Mouse (Mus musculus) embryonic facial prominence, embryonic 13.5 days (tissue): Measurements from ENCODE around the gene Simc1. TPM values are rescaled to one million over a fixed set of nuclear protein-coding genes. Genes with fewer than 3 reads are reported as not detected.

Experiments used
- ATAC-seq: fragments of 200-750 bp; cut with Nextera tagmentation; 2 replicates; pipeline ENCODE4 v1.8.0; 2017; ENCODE audit warnings: low read depth; ENCODE audit not compliant: insufficient number of reproducible peaks, insufficient read depth, low FRiP score, low TSS enrichment
- H3K27ac ChIP-seq: fragments of 300-500 bp; sonication (generic); 2 replicates; pipeline ENCODE4 v1.5.1; 2015; ENCODE audit warnings: moderate library complexity, mild to moderate bottlenecking, inconsistent platforms
- H3K27me3 ChIP-seq: fragments of 300-500 bp; sonication (generic); 2 replicates; pipeline ENCODE4 v1.6.1; 2015; ENCODE audit warnings: mild to moderate bottlenecking, inconsistent platforms
- H3K36me3 ChIP-seq: fragments of 300-500 bp; sonication (generic); 2 replicates; pipeline ENCODE4 v1.6.1; 2015; ENCODE audit warnings: mild to moderate bottlenecking, inconsistent platforms
- H3K4me1 ChIP-seq: fragments of 300-500 bp; sonication (generic); 2 replicates; pipeline ENCODE4 v1.6.1; 2015; ENCODE audit warnings: inconsistent platforms
- H3K4me2 ChIP-seq: fragments of 300-500 bp; sonication (generic); 2 replicates; pipeline ENCODE4 v1.6.1; 2015; ENCODE audit warnings: moderate library complexity, mild to moderate bottlenecking, inconsistent platforms
- H3K4me3 ChIP-seq: fragments of 300-500 bp; sonication (generic); 2 replicates; pipeline ENCODE4 v1.5.1; 2015; ENCODE audit warnings: mild to moderate bottlenecking, inconsistent platforms
- H3K9ac ChIP-seq: fragments of 300-500 bp; sonication (generic); 2 replicates; pipeline ENCODE4 v1.6.1; 2015; ENCODE audit warnings: mild to moderate bottlenecking, inconsistent platforms
- H3K9me3 ChIP-seq: fragments of 300-500 bp; sonication (generic); 2 replicates; pipeline ENCODE4 v1.6.1; 2016; ENCODE audit warnings: inconsistent platforms
- WGBS: fragments of 180-500 bp; shearing (Covaris S2); methylation state at CpG from one replicate; pipeline ENCODE4 v1.1.7; 2015; ENCODE audit warnings: mixed read lengths; 5-methylcytosine and 5-hydroxymethylcytosine counted together
- polyA plus RNA-seq: library from polyadenylated mRNA; unstranded; fragments of >200 nt; fragmentation: Nextera tagmentation; extraction: Ambion mirVana; gene quantifications from 2 replicates; pipeline ENCODE4 v1.2.1, GENCODE M21; 2015

Gene Simc1
- polyA plus RNA-seq, 1 experiment from 2014 or later = 17.2 TPM

DNA sequence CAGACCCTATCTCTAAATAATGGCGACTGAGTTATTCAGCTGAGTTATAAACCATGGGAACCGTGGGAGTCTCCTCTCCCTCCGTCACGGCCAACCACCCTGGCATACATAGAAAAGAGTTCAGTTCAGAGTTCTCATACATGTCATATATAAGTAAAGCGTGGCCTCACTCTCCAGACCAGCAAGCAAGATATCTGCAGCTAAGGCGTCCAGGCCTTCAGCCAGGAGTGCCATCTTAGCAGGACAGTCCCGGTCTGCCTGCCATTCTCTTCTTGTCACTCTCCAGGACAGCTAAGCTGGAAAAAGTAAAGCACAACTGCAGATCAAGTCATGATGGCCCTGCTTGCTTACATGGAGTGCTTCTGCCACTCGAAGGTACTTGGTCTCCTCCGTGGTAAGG is 52.6 kb downstream of the Simc1 start:
- ATAC-seq = no peak
- H3K27me3 ChIP-seq = no peaks in the 10 kb centered on the region
- no peak overlapping the region for H3K9ac ChIP-seq
- H3K36me3 ChIP-seq = peaks cover 95% of the 10 kb centered on the region
- H3K27ac ChIP-seq = no peak overlapping the region
- no peaks in the 10 kb centered on the region for H3K9me3 ChIP-seq
- 94% methylated on average over 9 of the region's 9 CpGs for WGBS
- no peak overlapping the region for H3K4me2 ChIP-seq
- H3K4me1 ChIP-seq = no peaks in the 10 kb centered on the region
- no peak overlapping the region for H3K4me3 ChIP-seq

DNA sequence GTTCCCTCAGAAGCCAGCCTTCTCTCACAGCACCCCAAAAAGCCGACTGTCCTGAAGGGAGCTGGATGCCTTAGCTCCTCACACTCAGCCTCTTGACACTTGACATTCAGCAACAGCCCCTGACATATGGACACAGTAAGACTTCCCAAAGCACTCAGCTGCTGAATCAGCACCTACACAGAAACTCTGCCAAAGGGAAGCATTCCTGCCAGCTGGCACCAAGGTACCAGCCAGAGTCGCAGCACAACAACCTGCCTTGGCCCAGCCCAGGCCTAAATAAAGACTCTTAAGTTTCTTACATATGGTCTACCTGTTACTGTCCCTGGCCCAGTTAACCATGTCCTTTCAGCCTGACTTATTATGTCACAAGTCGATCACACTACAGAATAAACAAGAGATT is 53.2 kb downstream of the Simc1 start:
- ATAC-seq = no peak
- Histone ChIP-seq H3K9me3 (no peaks in the 10 kb centered on the region), H3K27me3 (no peaks in the 10 kb centered on the region), H3K9ac (no peak overlapping the region), H3K36me3 (peaks cover 95% of the 10 kb centered on the region), H3K4me1 (no peaks in the 10 kb centered on the region), H3K4me3 (no peak overlapping the region), H3K27ac (no peak overlapping the region), H3K4me2 (no peak overlapping the region)
- 94% methylated on average over 3 of the region's 3 CpGs for WGBS

DNA sequence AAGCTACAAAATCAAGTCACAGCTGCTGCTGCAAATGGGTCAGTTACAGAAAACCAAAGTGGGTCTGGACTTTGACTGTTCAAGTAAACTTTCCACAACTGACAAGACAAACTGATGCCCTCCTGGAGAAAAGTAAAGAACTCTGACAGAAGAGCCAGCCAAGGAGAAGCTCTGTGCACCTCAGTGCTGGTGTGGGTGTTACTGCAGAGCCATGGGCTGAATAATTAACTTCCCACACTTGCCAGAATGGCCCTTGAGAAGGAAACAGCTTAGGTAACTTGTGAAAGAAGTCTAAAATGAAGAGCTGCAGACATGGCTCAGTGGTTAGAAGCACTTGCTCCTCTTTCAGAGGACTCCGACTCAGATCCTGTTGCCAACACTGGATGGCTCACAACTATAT is 54.1 kb downstream of the Simc1 start:
- peaks cover 95% of the 10 kb centered on the region for H3K36me3 ChIP-seq
- 93% methylated on average over 1 of the region's 1 CpGs for WGBS
- no peak overlapping the region for H3K4me2 ChIP-seq
- ATAC-seq = no peak
- no peaks in the 10 kb centered on the region for H3K27me3 ChIP-seq
- H3K4me3 ChIP-seq = no peak overlapping the region
- H3K9me3 ChIP-seq = no peaks in the 10 kb centered on the region
- no peak overlapping the region for H3K27ac ChIP-seq
- H3K4me1 ChIP-seq = no peaks in the 10 kb centered on the region
- no peak overlapping the region for H3K9ac ChIP-seq

DNA sequence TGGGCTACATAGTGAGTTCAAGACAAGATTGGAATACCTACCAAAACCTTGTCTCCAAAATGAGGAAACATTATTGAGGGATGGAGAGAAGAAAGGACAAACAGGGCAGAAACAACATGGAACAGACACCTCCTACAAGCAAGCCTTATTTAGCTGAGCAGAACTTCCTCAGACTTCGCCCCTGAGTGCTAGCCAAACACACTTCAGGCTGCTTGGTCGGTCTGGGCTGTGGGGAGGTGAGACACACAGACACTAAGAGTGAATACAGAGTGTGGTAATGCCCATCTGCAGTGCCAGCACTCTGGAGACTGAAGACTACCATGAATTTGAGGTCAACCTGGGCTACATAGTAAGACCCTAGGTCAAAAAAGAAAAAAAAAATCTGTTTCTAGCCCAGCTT is 56.1 kb downstream of the Simc1 start:
- H3K27ac ChIP-seq = no peak overlapping the region
- H3K27me3 ChIP-seq = no peaks in the 10 kb centered on the region
- H3K9me3 ChIP-seq = no peaks in the 10 kb centered on the region
- no peak overlapping the region for H3K9ac ChIP-seq
- WGBS = 97% methylated on average over 2 of the region's 2 CpGs
- peaks cover 89% of the 10 kb centered on the region for H3K36me3 ChIP-seq
- no peak for ATAC-seq
- no peak overlapping the region for H3K4me2 ChIP-seq
- peaks cover 8% of the 10 kb centered on the region for H3K4me1 ChIP-seq
- H3K4me3 ChIP-seq = no peak overlapping the region

DNA sequence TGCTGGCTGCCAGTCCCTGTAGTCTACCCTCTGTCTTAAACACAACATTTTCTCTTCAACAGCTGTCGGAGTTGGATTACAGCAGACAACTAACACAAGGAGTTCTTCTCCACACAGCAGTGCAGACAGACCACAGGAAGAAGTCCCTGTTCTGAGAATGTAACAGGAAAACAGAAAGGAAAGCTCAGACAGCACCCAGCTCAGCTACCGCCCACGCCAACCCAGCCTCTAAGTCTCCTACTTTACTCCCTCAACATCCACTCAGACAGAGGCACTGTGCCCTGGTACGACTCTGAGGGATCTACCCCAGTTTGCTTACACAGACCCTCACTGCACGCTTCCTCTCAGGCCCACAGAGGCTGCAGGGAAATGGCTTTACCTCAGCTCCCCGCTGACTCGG is 57.0 kb downstream of the Simc1 start:
- Histone ChIP-seq H3K4me2 (no peak overlapping the region), H3K4me3 (no peak overlapping the region), H3K36me3 (peaks cover 82% of the 10 kb centered on the region), H3K27me3 (no peaks in the 10 kb centered on the region), H3K9ac (no peak overlapping the region), H3K4me1 (peaks cover 10% of the 10 kb centered on the region), H3K27ac (no peak overlapping the region), H3K9me3 (no peaks in the 10 kb centered on the region)
- no peak for ATAC-seq
- WGBS = 91% methylated on average over 7 of the region's 7 CpGs

DNA sequence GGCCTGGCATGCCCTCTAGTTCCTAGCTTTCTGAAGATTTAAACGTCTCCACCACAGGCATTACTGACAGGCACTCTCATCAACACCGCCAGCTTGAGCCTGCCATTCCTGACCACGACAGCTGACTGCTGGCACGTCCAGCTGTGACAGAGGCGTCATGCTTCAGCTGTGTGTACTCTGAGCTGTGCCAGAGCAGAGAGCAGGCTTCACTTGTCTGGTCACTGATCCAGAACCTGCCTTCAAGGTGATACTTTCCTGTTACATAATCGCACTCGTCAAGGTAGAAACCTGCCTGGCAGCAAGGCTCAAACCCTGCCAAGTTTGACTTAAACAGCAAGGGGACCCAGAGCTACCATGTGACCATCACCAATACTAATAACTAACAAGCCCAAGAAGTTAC is 59.0 kb downstream of the Simc1 start:
- Histone ChIP-seq H3K4me2 (no peak overlapping the region), H3K9ac (no peak overlapping the region), H3K4me1 (peaks cover 12% of the 10 kb centered on the region), H3K36me3 (peaks cover 62% of the 10 kb centered on the region), H3K27me3 (no peaks in the 10 kb centered on the region), H3K4me3 (no peak overlapping the region), H3K9me3 (no peaks in the 10 kb centered on the region), H3K27ac (no peak overlapping the region)
- 80% methylated on average over 7 of the region's 7 CpGs for WGBS
- ATAC-seq = no peak

DNA sequence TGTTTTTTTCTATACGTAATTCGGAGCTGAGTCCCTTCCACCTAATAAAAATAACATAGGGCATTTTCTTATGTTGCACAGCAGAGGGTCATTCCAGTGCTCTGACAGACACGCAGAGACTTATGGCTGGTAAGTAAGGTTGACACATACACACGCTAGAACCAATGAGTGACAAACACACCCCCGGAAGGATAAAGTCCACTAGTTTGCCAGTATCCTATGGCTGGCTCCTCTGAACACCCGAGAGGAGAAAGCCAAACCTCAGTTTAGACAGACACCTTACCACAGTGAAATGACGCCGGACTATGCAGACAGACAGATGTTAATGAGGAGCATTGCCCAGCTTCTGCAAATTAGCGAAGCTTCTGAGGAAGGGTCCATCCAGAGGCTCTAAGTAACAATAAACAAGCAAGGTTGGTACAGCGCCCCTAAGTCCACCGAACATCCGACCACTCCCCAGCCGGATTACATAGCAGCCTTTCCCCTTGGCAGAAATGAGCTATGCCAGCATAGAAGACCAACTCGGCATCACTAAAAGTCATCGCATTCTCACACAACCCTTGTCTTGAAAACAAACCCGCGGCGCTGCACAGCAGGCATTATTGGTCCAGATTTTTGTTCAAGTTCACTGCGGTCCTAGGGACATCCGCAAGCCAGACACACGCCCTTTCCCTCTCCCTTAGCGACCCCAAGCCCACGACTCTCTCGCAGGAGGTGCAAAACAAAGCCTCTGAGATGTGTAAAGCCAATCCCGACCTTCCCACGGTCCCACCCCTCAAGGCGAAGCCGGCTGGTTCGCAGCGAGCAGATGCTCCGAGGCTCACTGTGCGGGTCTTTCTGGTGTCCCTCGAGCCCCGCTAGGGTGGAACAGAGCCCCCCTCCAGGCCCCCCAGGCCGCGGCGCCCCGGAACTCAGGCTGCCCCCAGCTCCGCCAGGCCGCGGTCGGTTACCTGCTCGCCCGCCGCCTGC is 60.9 kb downstream of the Simc1 start:
- Histone ChIP-seq H3K27ac (peak overlapping the region; percentile 76), H3K9me3 (no peaks in the 10 kb centered on the region), H3K4me1 (peaks cover 12% of the 10 kb centered on the region), H3K4me2 (peak overlapping the region; percentile 90), H3K36me3 (peaks cover 43% of the 10 kb centered on the region), H3K27me3 (no peaks in the 10 kb centered on the region), H3K9ac (peak overlapping the region; percentile 98), H3K4me3 (peak overlapping the region; percentile 98)
- WGBS = 11% methylated on average over 45 of the region's 45 CpGs
- ATAC-seq = peak; percentile 44

DNA sequence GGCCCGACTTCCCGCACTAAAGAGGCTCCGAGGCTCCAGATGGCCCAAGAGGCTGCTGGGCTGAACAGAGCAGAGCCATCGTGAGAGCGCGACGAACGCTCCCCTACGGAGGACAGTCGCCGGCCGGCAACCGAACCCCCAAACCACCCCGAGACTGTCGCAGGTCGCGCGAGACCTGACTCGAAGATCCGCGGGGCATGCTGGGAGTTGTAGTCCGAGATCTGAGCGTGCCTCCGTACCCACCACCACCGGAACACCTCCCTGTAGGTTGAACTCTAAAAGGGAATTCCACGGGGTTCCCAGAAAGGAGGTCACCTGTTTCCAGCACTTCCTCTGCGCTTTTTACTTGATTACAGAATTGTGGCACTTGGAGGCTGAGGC is 61.6 kb downstream of the Simc1 start, which contains the start of gene 4833439L19Rik:
Gene 4833439L19Rik (minus strand): TSS at position 235 of the 381 bp plus-strand sequence.
- Histone ChIP-seq H3K36me3 (peaks cover 36% of the 10 kb centered on the region), H3K4me1 (peaks cover 12% of the 10 kb centered on the region), H3K9ac (peak within 1 kb of the TSS; percentile 98), H3K9me3 (no peaks in the 10 kb centered on the region), H3K27me3 (no peaks in the 10 kb centered on the region), H3K4me3 (peak within 1 kb of the TSS; percentile 98), H3K4me2 (peak within 1 kb of the TSS; percentile 90), H3K27ac (peak within 1 kb of the TSS; percentile 76)
- ATAC-seq = peak; percentile 94
- under 1% methylated on average over 27 of the region's 27 CpGs for WGBS

DNA sequence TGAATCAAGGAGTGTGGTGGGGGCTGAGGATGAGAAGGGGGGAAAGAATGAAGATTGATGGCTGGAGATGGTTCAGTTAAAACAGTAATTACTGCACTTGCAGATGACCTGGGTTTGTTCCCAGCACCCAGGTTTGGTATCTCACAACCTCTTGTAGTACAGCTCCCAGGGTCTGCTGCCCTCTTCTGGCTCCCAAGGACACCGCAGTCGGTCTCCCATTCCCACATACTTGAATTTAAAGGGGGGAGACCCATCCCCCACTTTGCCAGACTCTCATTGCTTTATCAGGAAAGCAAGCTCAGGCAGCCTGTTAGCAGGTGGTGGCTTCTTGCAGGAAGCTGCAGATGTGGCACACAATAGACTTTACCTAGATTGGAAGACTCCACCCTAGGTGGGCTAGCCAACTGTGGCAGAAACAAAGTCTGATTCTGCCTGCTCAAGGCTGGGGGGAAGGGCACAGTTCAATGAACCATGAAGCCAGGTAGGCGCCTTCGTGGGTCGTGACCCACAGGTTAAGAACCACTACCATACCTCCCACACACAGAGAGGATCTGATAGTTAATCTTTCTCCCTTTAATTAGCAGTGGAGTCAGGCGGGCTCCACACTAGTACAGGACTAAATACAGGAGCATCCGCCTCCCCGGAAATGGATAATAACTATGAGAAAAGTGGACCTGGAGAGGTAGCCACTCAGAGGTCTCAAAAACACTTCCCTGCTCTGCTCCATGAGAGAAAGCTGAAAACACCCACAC is 62.2 kb downstream of the Simc1 start:
- H3K4me1 ChIP-seq = peaks cover 12% of the 10 kb centered on the region
- no peak overlapping the region for H3K27ac ChIP-seq
- 0 out of 2 replicates have a peak overlapping the region, but pooled peaks have one; percentile 46 for H3K9ac ChIP-seq
- peaks cover 30% of the 10 kb centered on the region for H3K36me3 ChIP-seq
- 40% methylated on average over 8 of the region's 8 CpGs for WGBS
- peak overlapping the region; percentile 98 for H3K4me3 ChIP-seq
- H3K27me3 ChIP-seq = no peaks in the 10 kb centered on the region
- no peaks in the 10 kb centered on the region for H3K9me3 ChIP-seq
- peak overlapping the region; percentile 90 for H3K4me2 ChIP-seq
- peak; percentile 5; the same call in 1 of the 2 replicates for ATAC-seq

DNA sequence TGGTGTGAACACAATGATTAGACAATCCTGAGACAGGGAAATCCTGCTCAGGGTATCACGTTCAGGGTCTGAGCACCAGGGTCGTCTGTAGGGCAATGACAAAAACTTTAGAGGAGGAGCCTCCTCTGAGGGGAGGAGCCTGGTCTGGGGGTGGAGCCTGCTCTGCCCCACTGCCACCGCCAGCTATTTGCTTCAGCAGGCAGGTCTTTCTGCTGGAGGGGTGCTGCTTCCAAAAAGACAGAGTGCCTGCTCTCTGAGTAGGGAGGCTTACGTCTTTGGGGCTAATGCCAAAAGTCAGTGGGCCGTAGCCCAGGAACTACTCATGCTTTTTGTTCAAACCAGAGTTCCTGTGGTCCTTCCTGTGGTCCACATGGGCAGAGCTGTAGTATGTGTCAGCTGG is 64.8 kb downstream of the Simc1 start:
- ATAC-seq = no peak
- H3K4me3 ChIP-seq = no peak overlapping the region
- no peaks in the 10 kb centered on the region for H3K9me3 ChIP-seq
- WGBS = 39% methylated on average over 5 of the region's 5 CpGs
- peaks cover 5% of the 10 kb centered on the region; the same call in 1 of the 2 replicates for H3K36me3 ChIP-seq
- no peak overlapping the region for H3K27ac ChIP-seq
- H3K27me3 ChIP-seq = no peaks in the 10 kb centered on the region
- H3K9ac ChIP-seq = no peak overlapping the region
- no peak overlapping the region for H3K4me2 ChIP-seq
- H3K4me1 ChIP-seq = peaks cover 12% of the 10 kb centered on the region

DNA sequence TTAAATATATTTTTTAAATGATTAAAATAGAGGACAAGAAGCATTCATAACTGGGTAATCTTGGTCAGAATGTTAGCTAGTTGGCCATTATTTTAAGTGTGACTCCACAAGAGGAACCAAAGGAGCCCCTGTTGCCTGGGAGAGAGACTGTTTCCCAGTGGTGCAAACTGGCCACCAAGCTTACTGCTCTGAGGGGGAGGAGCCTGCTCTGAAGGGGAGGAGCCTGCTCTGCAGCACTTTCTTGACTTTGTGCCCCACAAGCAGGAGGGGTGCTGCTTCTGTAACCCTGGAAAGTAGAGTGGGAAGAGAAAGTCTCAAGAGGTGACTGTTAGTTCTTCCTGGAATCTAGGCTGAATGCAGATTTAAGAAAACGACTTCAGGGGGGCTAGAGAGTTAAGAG is 65.7 kb downstream of the Simc1 start:
- Histone ChIP-seq H3K36me3 (no peaks in the 10 kb centered on the region), H3K4me2 (no peak overlapping the region), H3K4me3 (no peak overlapping the region), H3K27ac (no peak overlapping the region), H3K9ac (no peak overlapping the region), H3K9me3 (no peaks in the 10 kb centered on the region), H3K4me1 (peaks cover 6% of the 10 kb centered on the region), H3K27me3 (0 out of 2 replicates have a peak, but pooled peaks cover 5% of the 10 kb centered on the region)
- no peak for ATAC-seq
- 49% methylated on average over 1 of the region's 1 CpGs for WGBS
